ENCODE assay signal across 9 mouse cellular contexts in genomic region chr4:119167663-119168062, GRCm38 (mm10). TPM values are rescaled to one million over a fixed set of nuclear protein-coding genes. Genes with fewer than 3 reads are reported as not detected.
DNase-seq lines count a peak whose midpoint lies in the region; ATAC-seq and TF ChIP-seq lines count a peak whose summit lies in the region.
"Had no signal": no experiment of that assay in that cellular context is flagged by ENCODE, and none has a peak within 500 bp of the region (broad histone marks: within the 10 kb centered on the region; RNA-seq: fewer than 3 reads in every experiment).

No protein-coding gene starts in this region.

- no peak overlapping the region for H3K4me2 ChIP-seq in forebrain, embryonic 12.5 days

- TF ChIP-seq CTCF in MEL (IDR thresholded peaks at IDR 0.05 in 2 of 3, conservative IDR thresholded peaks at IDR 0.05 in 1 of 3; ENCODE audit: control insufficient read depth in 1 of 3, insufficient read depth in 1 of 3, low read depth in 2 of 3, low read length in 3 of 3, poor library complexity in 1 of 3, severe bottlenecking in 1 of 3): peak; percentile 66 to 92 (median 80)

- peaks cover 3 to 16% of the 10 kb centered on the region in 2 experiments; a peak in 3 of 4 replicates for H3K4me1 ChIP-seq in MEL (ENCODE audit: control insufficient read depth in 1 of 2, insufficient read depth in 2 of 2, low read length in 2 of 2)
- peaks cover 12% of the 10 kb centered on the region for H3K4me1 ChIP-seq in forebrain, embryonic 12.5 days
- H3K4me1 ChIP-seq in hindbrain, embryonic 10.5 days (replicated peaks): peaks cover 19% of the 10 kb centered on the region

- no peaks in the 10 kb centered on the region for H3K27me3 ChIP-seq in MEL (ENCODE audit: control insufficient read depth in 1 of 2, insufficient read depth in 2 of 2, low read length in 2 of 2)
- no peaks in the 10 kb centered on the region for H3K27me3 ChIP-seq in forebrain, embryonic 12.5 days
- H3K27me3 ChIP-seq in hindbrain, embryonic 10.5 days (ENCODE audit: insufficient read depth, poor library complexity, severe bottlenecking): no peaks in the 10 kb centered on the region

- ATAC-seq in forebrain, embryonic 12.5 days (ENCODE audit: low FRiP score): 0 out of 2 replicates have a peak, but pooled peaks have one; percentile 51

- 5% methylated on average over 4 of the region's 4 CpGs for WGBS in forebrain, embryonic 12.5 days
- WGBS in hindbrain, embryonic 10.5 days: 8% methylated on average over 4 of the region's 4 CpGs

- no peak overlapping the region for H3K4me3 ChIP-seq in MEL (ENCODE audit: control insufficient read depth in 1 of 2, insufficient read depth in 1 of 2, low read depth in 2 of 2, low read length in 2 of 2)
- H3K4me3 ChIP-seq in forebrain, embryonic 12.5 days (replicated peaks): no peak overlapping the region
- H3K4me3 ChIP-seq in hindbrain, embryonic 10.5 days: no peak overlapping the region

- H3K9ac ChIP-seq in MEL (ENCODE audit: control insufficient read depth, low read depth, low read length, poor library complexity, severe bottlenecking): no peak overlapping the region
- H3K9ac ChIP-seq in forebrain, embryonic 12.5 days: no peak overlapping the region

- TF ChIP-seq EP300 in MEL (IDR thresholded peaks at IDR 0.05; ENCODE audit: low read depth in 1 of 2, low read length in 2 of 2): no peak

- peak; percentile 94 for DNase-seq in MEL (ENCODE audit: low read depth, low spot score)
- DNase-seq in c-Kit-negative CD71-positive TER-119-positive erythroid progenitor cells, embryonic 14.5 days (ENCODE audit: low read depth, low spot score): peak; percentile 86
- DNase-seq in hindbrain, embryonic 10.5 days (ENCODE audit: low spot score): peak; percentile 80
- DNase-seq in layer of hippocampus, postnatal 14 days (ENCODE audit: low spot score in 2 of 2): peak; percentile 79 to 90
- peak; percentile 70 to 86 for DNase-seq in lung, postnatal 4 days
- peak; percentile 88 for DNase-seq in right cerebral cortex, postnatal 14 days
- DNase-seq in urinary bladder, postnatal 25 days (ENCODE audit: low spot score): peak; percentile 79

- peaks cover 0 to 15% of the 10 kb centered on the region in 2 experiments; a peak in 2 of 4 replicates for H3K36me3 ChIP-seq in MEL (ENCODE audit: control insufficient read depth in 1 of 2, insufficient read depth in 2 of 2, low read length in 2 of 2)
- H3K36me3 ChIP-seq in forebrain, embryonic 12.5 days (replicated peaks): peaks cover 27% of the 10 kb centered on the region
- H3K36me3 ChIP-seq in hindbrain, embryonic 10.5 days: peaks cover 45% of the 10 kb centered on the region

- TF ChIP-seq POLR2A in MEL (IDR thresholded peaks at IDR 0.05; ENCODE audit: control insufficient read depth in 1 of 2, insufficient read depth in 1 of 2, low read depth in 1 of 2, low read length in 2 of 2, poor library complexity in 1 of 2): no peak

- H3K79me2 ChIP-seq in MEL (ENCODE audit: control insufficient read depth, insufficient read depth, low read length, poor library complexity): no peaks in the 10 kb centered on the region

- no peaks in the 10 kb centered on the region for H3K9me3 ChIP-seq in MEL (replicated peaks; ENCODE audit: insufficient read depth, low read length)
- H3K9me3 ChIP-seq in forebrain, embryonic 12.5 days: no peaks in the 10 kb centered on the region
- no peaks in the 10 kb centered on the region for H3K9me3 ChIP-seq in hindbrain, embryonic 10.5 days

- H3K27ac ChIP-seq in MEL (ENCODE audit: control insufficient read depth, low read depth, low read length): no peak overlapping the region
- H3K27ac ChIP-seq in forebrain, embryonic 12.5 days: no peak overlapping the region
- no peak overlapping the region for H3K27ac ChIP-seq in hindbrain, embryonic 10.5 days

- TF ChIP-seq RAD21 in MEL (IDR thresholded peaks at IDR 0.05; ENCODE audit: low read depth, low read length): peak; percentile 91

TF ChIP-seq in MEL, 35 proteins besides CTCF, POLR2A, EP300 and RAD21:
- TF ChIP-seq MAFK (IDR thresholded peaks at IDR 0.05; ENCODE audit: borderline replicate concordance, low read depth, low read length): no peak
- peak; percentile 98 for TF ChIP-seq MYC (IDR thresholded peaks at IDR 0.05; ENCODE audit: low read depth, low read length)
- peak; percentile 90 for TF ChIP-seq ZC3H11A (IDR thresholded peaks at IDR 0.05; ENCODE audit: low read depth, low read length)
- TF ChIP-seq POLR2AphosphoS5 (IDR thresholded peaks at IDR 0.05; ENCODE audit: borderline replicate concordance, low read depth, low read length): no peak
- no peak for TF ChIP-seq JUND (IDR thresholded peaks at IDR 0.05; ENCODE audit: low read depth, low read length)
- no peak for TF ChIP-seq MEF2A (IDR thresholded peaks at IDR 0.05; ENCODE audit: extremely low read depth, insufficient replicate concordance, low read depth, low read length, poor library complexity, severe bottlenecking)
- no peak for TF ChIP-seq KAT2A (conservative IDR thresholded peaks at IDR 0.05; ENCODE audit: low read depth, low read length)
- TF ChIP-seq UBTF (IDR thresholded peaks at IDR 0.05; ENCODE audit: borderline replicate concordance, insufficient read depth, low read depth, low read length): no peak
- no peak for TF ChIP-seq E2F4 (IDR thresholded peaks at IDR 0.05; ENCODE audit: borderline replicate concordance, low read depth, low read length)
- no peak for TF ChIP-seq CHD1 (IDR thresholded peaks at IDR 0.05; ENCODE audit: low read depth, low read length)
- no peak for TF ChIP-seq ZNF384 (IDR thresholded peaks at IDR 0.05; ENCODE audit: low read depth, low read length)
- TF ChIP-seq USF1 (IDR thresholded peaks at IDR 0.05; ENCODE audit: low read depth, low read length): peak; percentile 75
- peak; percentile 71; the same call in 1 of the 2 replicates for TF ChIP-seq SIN3A (IDR thresholded peaks at IDR 0.05; ENCODE audit: low read length)
- TF ChIP-seq MXI1 (IDR thresholded peaks at IDR 0.05; ENCODE audit: low read depth, low read length): peak; percentile 90
- TF ChIP-seq RCOR1 (IDR thresholded peaks at IDR 0.05; ENCODE audit: low read depth, low read length): no peak
- peak; percentile 98 for TF ChIP-seq MAX (IDR thresholded peaks at IDR 0.05; ENCODE audit: low read length)
- no peak for TF ChIP-seq GATA1 (IDR thresholded peaks at IDR 0.05; ENCODE audit: low read depth, low read length)
- peak; percentile 94 for TF ChIP-seq SMC3 (IDR thresholded peaks at IDR 0.05; ENCODE audit: low read depth, low read length)
- TF ChIP-seq NELFE (IDR thresholded peaks at IDR 0.05; ENCODE audit: low read depth, low read length): no peak

RNA-seq across cellular contexts. Expression of gene Zfp691, which starts 6.3 kb away (rescaled TPM):
- 6.3 and 6.7 TPM in 2 replicates for total RNA-seq in MEL (2012; rRNA removed)
- 1 to 10 TPM in 1 of 2 experiments, not detected in 1; 9.9 TPM for polyA plus RNA-seq in MEL (2012; ENCODE audit: insufficient read depth in 1 of 2, insufficient read length in 2 of 2, low read depth in 1 of 2, low replicate concordance in 2 of 2, missing spikeins in 1 of 2)
- 7.8 and 9.9 TPM in 2 replicates for polyA plus RNA-seq in forebrain, embryonic 12.5 days (2016; fragmentation: Nextera tagmentation; extraction: Ambion mirVana)
- 10.0 and 11.0 TPM in 2 replicates for polyA plus RNA-seq in hindbrain, embryonic 10.5 days (2016; fragmentation: Nextera tagmentation; extraction: Ambion mirVana)
- 10 to 100 TPM in 1 of 2 experiments, 1 to 10 TPM in 1; 7.3 to 11.0 TPM for total RNA-seq in layer of hippocampus, postnatal 14 days (2021)

RNA-seq across cellular contexts. Expression of gene Ermap, which starts 22.1 kb away (rescaled TPM):
- total RNA-seq in MEL (2012; rRNA removed): 125 and 138 TPM in 2 replicates
- polyA plus RNA-seq in MEL (2012; ENCODE audit: insufficient read depth in 1 of 2, insufficient read length in 2 of 2, low read depth in 1 of 2, low replicate concordance in 2 of 2, missing spikeins in 1 of 2): 100 to 1,000 TPM in 1 of 2 experiments, 10 to 100 TPM in 1; 44.1 to 247 TPM
- polyA plus RNA-seq in forebrain, embryonic 12.5 days (2016; fragmentation: Nextera tagmentation; extraction: Ambion mirVana): 3.6 and 5.1 TPM in 2 replicates
- polyA plus RNA-seq in hindbrain, embryonic 10.5 days (2016; fragmentation: Nextera tagmentation; extraction: Ambion mirVana): 7.0 and 12.1 TPM in 2 replicates
- total RNA-seq in layer of hippocampus, postnatal 14 days (2021): under 1 TPM; 0.28 to 0.31 TPM

RNA-seq across cellular contexts. Expression of gene Svbp, which starts 27.4 kb away (rescaled TPM):
- total RNA-seq in MEL (2012; rRNA removed): 63.7 and 64.7 TPM in 2 replicates
- 100 to 1,000 TPM in 1 of 2 experiments, not detected in 1; 131 TPM for polyA plus RNA-seq in MEL (2012; ENCODE audit: insufficient read depth in 1 of 2, insufficient read length in 2 of 2, low read depth in 1 of 2, low replicate concordance in 2 of 2, missing spikeins in 1 of 2)
- polyA plus RNA-seq in forebrain, embryonic 12.5 days (2016; fragmentation: Nextera tagmentation; extraction: Ambion mirVana): 156 and 162 TPM in 2 replicates
- polyA plus RNA-seq in hindbrain, embryonic 10.5 days (2016; fragmentation: Nextera tagmentation; extraction: Ambion mirVana): 149 and 182 TPM in 2 replicates
- 10 to 100 TPM; 21.1 to 25.3 TPM for total RNA-seq in layer of hippocampus, postnatal 14 days (2021)

RNA-seq across cellular contexts. Expression of gene Tmem269, which starts 50.4 kb away (rescaled TPM):
- total RNA-seq in MEL (2012; rRNA removed): not detected in 2 replicates
- under 1 TPM in 1 of 2 experiments, not detected in 1; 0.07 TPM for polyA plus RNA-seq in MEL (2012; ENCODE audit: insufficient read depth in 1 of 2, insufficient read length in 2 of 2, low read depth in 1 of 2, low replicate concordance in 2 of 2, missing spikeins in 1 of 2)
- not detected in 2 replicates for polyA plus RNA-seq in forebrain, embryonic 12.5 days (2016; fragmentation: Nextera tagmentation; extraction: Ambion mirVana)
- polyA plus RNA-seq in hindbrain, embryonic 10.5 days (2016; fragmentation: Nextera tagmentation; extraction: Ambion mirVana): 0.25 TPM in 1 of 2 replicates, not detected in the other
- under 1 TPM; 0.30 to 0.45 TPM for total RNA-seq in layer of hippocampus, postnatal 14 days (2021)
- polyA plus RNA-seq: liver, embryonic 16.5 days had no signal

RNA-seq across cellular contexts. Expression of gene Slc2a1, which starts 59.2 kb away (rescaled TPM):
- 15.9 and 47.3 TPM in 2 replicates for total RNA-seq in MEL (2012; rRNA removed)
- 10 to 100 TPM in 1 of 2 experiments, not detected in 1; 99.5 TPM for polyA plus RNA-seq in MEL (2012; ENCODE audit: insufficient read depth in 1 of 2, insufficient read length in 2 of 2, low read depth in 1 of 2, low replicate concordance in 2 of 2, missing spikeins in 1 of 2)
- 110 and 113 TPM in 2 replicates for polyA plus RNA-seq in forebrain, embryonic 12.5 days (2016; fragmentation: Nextera tagmentation; extraction: Ambion mirVana)
- 153 and 228 TPM in 2 replicates for polyA plus RNA-seq in hindbrain, embryonic 10.5 days (2016; fragmentation: Nextera tagmentation; extraction: Ambion mirVana)
- 100 to 1,000 TPM in 1 of 2 experiments, 10 to 100 TPM in 1; 89.7 to 110 TPM for total RNA-seq in layer of hippocampus, postnatal 14 days (2021)
